9 mouse cellular contexts compared by ENCODE assay signal in the genomic region with DNA sequence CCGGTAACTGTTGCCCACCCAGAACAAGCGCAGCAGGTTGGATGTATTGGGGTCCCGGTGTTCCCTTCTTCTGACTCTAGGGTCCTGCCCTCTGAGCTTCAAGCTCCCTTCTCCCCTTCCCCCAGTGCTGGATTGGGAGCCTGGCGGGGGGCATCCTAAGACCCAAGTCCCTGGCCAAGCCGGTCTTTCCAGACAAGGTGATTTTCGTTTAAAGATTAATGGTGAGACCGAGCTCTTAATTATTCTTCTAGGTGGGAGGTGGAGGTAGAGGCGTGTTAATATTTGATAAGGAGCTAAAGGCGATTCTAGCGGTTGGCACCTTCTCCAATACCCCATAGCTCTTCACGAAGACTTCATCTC. TPM values are rescaled to one million over a fixed set of nuclear protein-coding genes. Genes with fewer than 3 reads are reported as not detected.
DNase-seq lines count a peak whose midpoint lies in the region; ATAC-seq and TF ChIP-seq lines count a peak whose summit lies in the region.
"Had no signal": no experiment of that assay in that cellular context is flagged by ENCODE, and none has a peak within 500 bp of the region (broad histone marks: within the 10 kb centered on the region; RNA-seq: fewer than 3 reads in every experiment).

No protein-coding gene starts in this region.

- H3K4me3 ChIP-seq in E14TG2a.4 (replicated peaks; ENCODE audit: low read length), result peak overlapping the region; percentile 80
- peak overlapping the region; percentile 33 for H3K4me3 ChIP-seq in hindbrain, embryonic 12.5 days
- H3K4me3 ChIP-seq in limb, embryonic 10.5 days, result peak overlapping the region; percentile 45

- H3K36me3 ChIP-seq in E14TG2a.4 (ENCODE audit: insufficient read depth, low read length), result no peaks in the 10 kb centered on the region
- H3K36me3 ChIP-seq in hindbrain, embryonic 12.5 days, result no peaks in the 10 kb centered on the region
- no peaks in the 10 kb centered on the region for H3K36me3 ChIP-seq in limb, embryonic 10.5 days

- H3K27me3 ChIP-seq in E14TG2a.4 (ENCODE audit: insufficient read depth, low read length), result peaks cover 51% of the 10 kb centered on the region
- peaks cover 60% of the 10 kb centered on the region for H3K27me3 ChIP-seq in hindbrain, embryonic 12.5 days
- peaks cover 46% of the 10 kb centered on the region for H3K27me3 ChIP-seq in limb, embryonic 10.5 days (ENCODE audit: low read depth, poor library complexity, severe bottlenecking)

- peak; percentile 15 for DNase-seq in embryo, embryonic 10.5 days (ENCODE audit: low spot score)
- DNase-seq in embryo, embryonic 9.5 days (ENCODE audit: extremely low spot score), result no peak
- DNase-seq in limb, embryonic 10.5 days (ENCODE audit: low spot score), result no peak
- no peak for DNase-seq in urinary bladder, adult 2 months (ENCODE audit: low spot score)
- DNase-seq in gastrocnemius, postnatal 10 days, result no peak
- DNase-seq in right cerebral cortex, postnatal 25 days, result no peak

- no peak for TF ChIP-seq CTCF in E14TG2a.4 (conservative IDR thresholded peaks at IDR 0.05; ENCODE audit: low read length)

- H3K9me3 ChIP-seq in E14TG2a.4 (ENCODE audit: low read length), result no peaks in the 10 kb centered on the region; the same call in 1 of the 2 replicates
- H3K9me3 ChIP-seq in hindbrain, embryonic 12.5 days (replicated peaks), result no peaks in the 10 kb centered on the region
- no peaks in the 10 kb centered on the region for H3K9me3 ChIP-seq in limb, embryonic 10.5 days (replicated peaks)

- no peak for ATAC-seq in hindbrain, embryonic 12.5 days (ENCODE audit: low FRiP score)

- H3K4me1 ChIP-seq in E14TG2a.4 (replicated peaks; ENCODE audit: low read depth, low read length), result peaks cover 41% of the 10 kb centered on the region
- H3K4me1 ChIP-seq in hindbrain, embryonic 12.5 days, result peaks cover 19% of the 10 kb centered on the region
- peaks cover 30% of the 10 kb centered on the region for H3K4me1 ChIP-seq in limb, embryonic 10.5 days

- H3K27ac ChIP-seq in hindbrain, embryonic 12.5 days, result no peak overlapping the region
- H3K27ac ChIP-seq in limb, embryonic 10.5 days, result no peak overlapping the region

- no peak overlapping the region for H3K9ac ChIP-seq in hindbrain, embryonic 12.5 days

- peak overlapping the region; percentile 54 for H3K4me2 ChIP-seq in hindbrain, embryonic 12.5 days (replicated peaks)

- WGBS in hindbrain, embryonic 12.5 days, result 3% methylated on average over 11 of the region's 11 CpGs
- WGBS in limb, embryonic 10.5 days, result 3% methylated on average over 11 of the region's 11 CpGs

RNA-seq across cellular contexts. Expression of gene Car4, which starts 0.7 kb away (rescaled TPM):
- 3.2 and 3.9 TPM in 2 replicates for polyA plus RNA-seq in hindbrain, embryonic 12.5 days (2016; fragmentation: Nextera tagmentation; extraction: Ambion mirVana)
- polyA plus RNA-seq in limb, embryonic 10.5 days (2016; fragmentation: Nextera tagmentation; extraction: Ambion mirVana), result 0.20 and 0.97 TPM in 2 replicates
- 0.58 and 1.1 TPM in 2 replicates for polyA plus RNA-seq in urinary bladder, adult 2 months (2012; rRNA removed)
- 10 to 100 TPM; 11.8 to 12.1 TPM for total RNA-seq in gastrocnemius, postnatal 10 days (2021)
- total RNA-seq: neutrophil, adult 5-6 weeks had no signal

RNA-seq across cellular contexts. Expression of gene Znhit3, which starts 42.1 kb away (rescaled TPM):
- polyA plus RNA-seq in hindbrain, embryonic 12.5 days (2016; fragmentation: Nextera tagmentation; extraction: Ambion mirVana), result 55.4 and 56.4 TPM in 2 replicates
- polyA plus RNA-seq in limb, embryonic 10.5 days (2016; fragmentation: Nextera tagmentation; extraction: Ambion mirVana), result 91.5 and 103 TPM in 2 replicates
- polyA plus RNA-seq in urinary bladder, adult 2 months (2012; rRNA removed), result 22.6 and 25.4 TPM in 2 replicates
- total RNA-seq in gastrocnemius, postnatal 10 days (2021), result 10 to 100 TPM in 1 of 2 experiments, 1 to 10 TPM in 1; 9.3 to 12.4 TPM
